Mouse (Mus musculus): ENCODE results near the gene Nrp1.

Gene Nrp1

GRCm38 (mm10) chr8:128419984-128420383, 61.6 kb downstream of the Nrp1 start:
- DNase-seq (ENCODE audit: low spot score) = no peak

GRCm38 (mm10) chr8:128420402-128420801, 62.0 kb downstream of the Nrp1 start:
- DNase-seq (ENCODE audit: low spot score) = no peak

GRCm38 (mm10) chr8:128423813-128424212, 65.4 kb downstream of the Nrp1 start:
- no peak for DNase-seq (ENCODE audit: low spot score)

- DNase-seq (ENCODE audit: low spot score) = no peak
Measured at GRCm38 (mm10) chr8:128424626-128425333, 66.4 kb downstream of the Nrp1 start.

- no peak for DNase-seq (ENCODE audit: low spot score)
Measured at GRCm38 (mm10) chr8:128427071-128427470, 68.7 kb downstream of the Nrp1 start.

GRCm38 (mm10) chr8:128428971-128429370, 70.6 kb downstream of the Nrp1 start:
- DNase-seq (ENCODE audit: low spot score) = no peak

GRCm38 (mm10) chr8:128431082-128431481, 72.7 kb downstream of the Nrp1 start:
- no peak for DNase-seq (ENCODE audit: low spot score)

GRCm38 (mm10) chr8:128435749-128436148, 77.3 kb downstream of the Nrp1 start:
- DNase-seq (ENCODE audit: low spot score) = no peak

- no peak for DNase-seq (ENCODE audit: low spot score)
Measured at GRCm38 (mm10) chr8:128437156-128437825, 78.9 kb downstream of the Nrp1 start.

- DNase-seq (ENCODE audit: low spot score) = no peak
Measured at GRCm38 (mm10) chr8:128441407-128441806, 83.0 kb downstream of the Nrp1 start.

GRCm38 (mm10) chr8:128445596-128445995, 87.2 kb downstream of the Nrp1 start:
- DNase-seq (ENCODE audit: low spot score) = no peak

- DNase-seq (ENCODE audit: low spot score) = no peak
Measured at GRCm38 (mm10) chr8:128446636-128447035, 88.2 kb downstream of the Nrp1 start.

GRCm38 (mm10) chr8:128447320-128447719, 88.9 kb downstream of the Nrp1 start:
- no peak for DNase-seq (ENCODE audit: low spot score)

GRCm38 (mm10) chr8:128450390-128451032, 92.1 kb downstream of the Nrp1 start:
- DNase-seq (ENCODE audit: low spot score) = no peak

GRCm38 (mm10) chr8:128451121-128451520, 92.7 kb downstream of the Nrp1 start:
- DNase-seq (ENCODE audit: low spot score) = no peak

GRCm38 (mm10) chr8:128453471-128453870, 95.1 kb downstream of the Nrp1 start:
- no peak for DNase-seq (ENCODE audit: low spot score)

GRCm38 (mm10) chr8:128454026-128454425, 95.6 kb downstream of the Nrp1 start:
- DNase-seq (ENCODE audit: low spot score) = no peak

GRCm38 (mm10) chr8:128457277-128457676, 98.9 kb downstream of the Nrp1 start:
- DNase-seq (ENCODE audit: low spot score) = no peak

- no peak for DNase-seq (ENCODE audit: low spot score)
Measured at GRCm38 (mm10) chr8:128459704-128460103, 101.3 kb downstream of the Nrp1 start.

GRCm38 (mm10) chr8:128461716-128462115, 103.3 kb downstream of the Nrp1 start:
- DNase-seq (ENCODE audit: low spot score) = no peak

- no peak for DNase-seq (ENCODE audit: low spot score)
Measured at GRCm38 (mm10) chr8:128463162-128463561, 104.8 kb downstream of the Nrp1 start.

- no peak for DNase-seq (ENCODE audit: low spot score)
Measured at GRCm38 (mm10) chr8:128464056-128464623, 105.7 kb downstream of the Nrp1 start.

GRCm38 (mm10) chr8:128465553-128465952, 107.1 kb downstream of the Nrp1 start:
- DNase-seq (ENCODE audit: low spot score) = no peak
